Mouse (Mus musculus): ENCODE measurements around the gene Btbd9.

DNA sequence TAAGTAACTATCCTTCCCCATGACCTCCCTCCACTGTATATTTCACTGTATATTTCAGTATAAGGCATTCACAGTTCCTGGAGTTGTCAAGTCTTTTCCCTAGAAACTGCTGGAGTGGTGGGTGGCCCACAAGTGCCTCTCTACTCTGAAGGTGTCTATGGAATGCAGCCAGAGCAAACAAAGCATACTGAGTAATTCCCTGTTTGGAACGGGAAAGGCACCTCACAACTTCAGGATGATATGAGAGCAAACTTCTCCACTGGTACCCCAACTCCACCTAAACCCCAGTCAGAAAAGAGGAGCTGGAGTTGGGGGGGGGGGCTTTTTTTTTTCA lies 25.5 kb downstream of the Btbd9 start:
- no peak for TF ChIP-seq CTCF (IDR thresholded peaks at IDR 0.05; ENCODE audit: extremely low read depth, insufficient read depth, insufficient read length, insufficient replicate concordance)
- TF ChIP-seq POLR2A (IDR thresholded peaks at IDR 0.05; ENCODE audit: low read depth, low read length): no peak
